Mouse (Mus musculus) neural tube, embryonic 10.5 days (tissue): ENCODE data around the gene Mst1.
A peak's percentile ranks its signal among the peaks of the same experiment; 100 is the strongest.

Source experiments
- DNase-seq: peaks from one replicate; pipeline ENCODE4 v3.0.0-alpha.2; 2017; ENCODE audit warnings: low spot score; ENCODE audit errors: extremely low spot score

Mst1 gene

GRCm38 (mm10) chr9:108056361-108057261 lies 23.6 kb upstream of the Mst1 start:
- no peak for DNase-seq

- DNase-seq: no peak
Measured at GRCm38 (mm10) chr9:108057262-108057562, 23.0 kb upstream of the Mst1 start.

- no peak for DNase-seq
Measured at GRCm38 (mm10) chr9:108058291-108058690, 21.9 kb upstream of the Mst1 start.

- DNase-seq: no peak
Measured at GRCm38 (mm10) chr9:108062142-108062541, 18.1 kb upstream of the Mst1 start.

- DNase-seq: no peak
Measured at GRCm38 (mm10) chr9:108063361-108063760, 16.9 kb upstream of the Mst1 start.

GRCm38 (mm10) chr9:108065491-108066011 lies 14.7 kb upstream of the Mst1 start:
- no peak for DNase-seq

- no peak for DNase-seq
Measured at GRCm38 (mm10) chr9:108067199-108067598, 13.0 kb upstream of the Mst1 start.

GRCm38 (mm10) chr9:108067900-108068299 lies 12.3 kb upstream of the Mst1 start:
- peak; percentile 92 for DNase-seq

- DNase-seq: no peak
Measured at GRCm38 (mm10) chr9:108069007-108069406, 11.2 kb upstream of the Mst1 start.

GRCm38 (mm10) chr9:108069529-108069928 lies 10.7 kb upstream of the Mst1 start:
- no peak for DNase-seq

GRCm38 (mm10) chr9:108071801-108072200 lies 8.4 kb upstream of the Mst1 start:
- no peak for DNase-seq

- DNase-seq: no peak
Measured at GRCm38 (mm10) chr9:108072481-108072924, 7.7 kb upstream of the Mst1 start.

- DNase-seq: no peak
Measured at GRCm38 (mm10) chr9:108073141-108073930, 6.9 kb upstream of the Mst1 start.

GRCm38 (mm10) chr9:108082549-108082948 lies 2.3 kb downstream of the Mst1 start:
- no peak for DNase-seq

- no peak for DNase-seq
Measured at GRCm38 (mm10) chr9:108082988-108083431, 2.8 kb downstream of the Mst1 start, which contains the start of gene Rnf123. Rnf123 (minus strand) TSS chr9:108083346.

GRCm38 (mm10) chr9:108083561-108083960 lies 3.3 kb downstream of the Mst1 start:
- DNase-seq: no peak

- DNase-seq: no peak
Measured at GRCm38 (mm10) chr9:108085261-108085660, 5.0 kb downstream of the Mst1 start.

GRCm38 (mm10) chr9:108090611-108091120 lies 10.4 kb downstream of the Mst1 start:
- no peak for DNase-seq

- DNase-seq: no peak
Measured at GRCm38 (mm10) chr9:108093586-108093985, 13.3 kb downstream of the Mst1 start.

- DNase-seq: peak; percentile 94
Measured at GRCm38 (mm10) chr9:108094184-108094941, 14.1 kb downstream of the Mst1 start, which contains the start of gene Apeh. Apeh (minus strand) TSS chr9:108094606.

GRCm38 (mm10) chr9:108094998-108095411 lies 14.8 kb downstream of the Mst1 start:
- DNase-seq: no peak
